Mouse (Mus musculus): ENCODE measurements around the gene Glb1l2.

- TF ChIP-seq CTCF (IDR thresholded peaks at IDR 0.05; ENCODE audit: borderline replicate concordance, insufficient read depth, low read length) (no peak), POLR2A (IDR thresholded peaks at IDR 0.05; ENCODE audit: low read depth, low read length) (no peak)
Measured at GRCm38 (mm10) chr9:26727445-26727844, 78.8 kb downstream of the Glb1l2 start.

All from embryonic fibroblast, embryonic 13.5 days (primary cell).